Mouse (Mus musculus) thymus, adult 2 months (tissue): ENCODE data around the gene Gxylt2. TPM values are rescaled to one million over a fixed set of nuclear protein-coding genes. Genes with fewer than 3 reads are reported as not detected.

ENCODE experiments used
- DNase-seq: peaks from one replicate; pipeline ENCODE4 v3.0.0; 2021
- H3K27ac ChIP-seq: fragments of 200-500 bp; 2 replicates; pipeline ENCODE4 v1.5.1; 2012; ENCODE audit warnings: low read length, control low read depth; ENCODE audit not compliant: control insufficient read depth, insufficient read depth
- H3K27me3 ChIP-seq: fragments of 200-500 bp; 2 replicates; pipeline ENCODE4 v1.6.1; 2012; ENCODE audit warnings: mild to moderate bottlenecking, low read length, moderate library complexity, mixed read lengths; ENCODE audit not compliant: control insufficient read depth, insufficient read depth
- H3K36me3 ChIP-seq: fragments of 200-500 bp; 2 replicates; pipeline ENCODE4 v1.6.1; 2012; ENCODE audit warnings: mild to moderate bottlenecking, low read length, moderate library complexity; ENCODE audit not compliant: control insufficient read depth, insufficient read depth
- H3K4me1 ChIP-seq: fragments of 200-500 bp; replicated peaks from 2 replicates; pipeline ENCODE4 v1.6.1; 2012; ENCODE audit warnings: low read length; ENCODE audit not compliant: control insufficient read depth, insufficient read depth
- H3K4me3 ChIP-seq: fragments of 200-500 bp; 2 replicates; pipeline ENCODE4 v1.5.1; 2012; ENCODE audit warnings: mild to moderate bottlenecking, low read length, control low read depth, moderate library complexity; ENCODE audit not compliant: control insufficient read depth, insufficient read depth
- CTCF ChIP-seq: fragments of 200-500 bp; IDR thresholded peaks from 2 replicates; pipeline ENCODE4 v1.5.1; 2012; ENCODE audit warnings: mild to moderate bottlenecking, control low read depth, low read length, moderate library complexity, borderline replicate concordance; ENCODE audit not compliant: control insufficient read depth, poor library complexity, insufficient read depth; ENCODE audit errors: extremely low read depth
- POLR2A ChIP-seq: fragments of 200-500 bp; IDR thresholded peaks from 2 replicates; pipeline ENCODE4 v1.6.1; 2012; ENCODE audit warnings: mild to moderate bottlenecking, low read length, control low read depth, moderate library complexity; ENCODE audit not compliant: control insufficient read depth, poor library complexity, insufficient read depth; ENCODE audit errors: extremely low read depth
- WGBS: fragments of 180-500 bp; shearing (Covaris S2); methylation state at CpG from one replicate; pipeline ENCODE4 v1.1.7; 2018; 5-methylcytosine and 5-hydroxymethylcytosine counted together
- polyA plus RNA-seq: library from polyadenylated mRNA; depleted of rRNA; stranded (reverse); fragments of >200 nt; gene quantifications from 2 replicates; pipeline ENCODE4 v1.2.3, GENCODE M21; 2012

The Gxylt2 gene
- polyA plus RNA-seq, 1 experiment, result 0.82 TPM

- no peak for TF ChIP-seq POLR2A
- TF ChIP-seq CTCF, result no peak
- H3K27ac ChIP-seq, result no peak overlapping the region
- no peaks in the 10 kb centered on the region for H3K4me1 ChIP-seq
- H3K36me3 ChIP-seq, result no peaks in the 10 kb centered on the region
- DNase-seq, result no peak
- whole genome bisulfite sequencing, result 88% methylated on average over 3 of the region's 3 CpGs
- H3K27me3 ChIP-seq, result no peaks in the 10 kb centered on the region
- H3K4me3 ChIP-seq, result no peak overlapping the region
These were observed 107.2 kb downstream of the Gxylt2 start for GRCm38 (mm10) chr6:100811731-100812130.

GRCm38 (mm10) chr6:100821367-100821766 is 116.8 kb downstream of the Gxylt2 start:
- no peak overlapping the region for H3K4me3 ChIP-seq
- no peaks in the 10 kb centered on the region for H3K36me3 ChIP-seq
- H3K27ac ChIP-seq, result no peak overlapping the region
- 89% methylated on average over 2 of the region's 2 CpGs for whole genome bisulfite sequencing
- no peak for DNase-seq
- no peak for TF ChIP-seq CTCF
- no peak for TF ChIP-seq POLR2A
- H3K27me3 ChIP-seq, result no peaks in the 10 kb centered on the region
- H3K4me1 ChIP-seq, result no peaks in the 10 kb centered on the region

GRCm38 (mm10) chr6:100823356-100823755 is 118.8 kb downstream of the Gxylt2 start:
- H3K36me3 ChIP-seq, result no peaks in the 10 kb centered on the region
- H3K4me1 ChIP-seq, result no peaks in the 10 kb centered on the region
- 91% methylated on average over 1 of the region's 1 CpGs for WGBS
- no peak overlapping the region for H3K27ac ChIP-seq
- H3K4me3 ChIP-seq, result no peak overlapping the region
- TF ChIP-seq CTCF (no peak), POLR2A (no peak)
- DNase-seq, result no peak
- H3K27me3 ChIP-seq, result no peaks in the 10 kb centered on the region

- Histone ChIP-seq H3K27me3 (no peaks in the 10 kb centered on the region), H3K36me3 (no peaks in the 10 kb centered on the region), H3K4me3 (no peak overlapping the region), H3K4me1 (no peaks in the 10 kb centered on the region), H3K27ac (no peak overlapping the region)
- no peak for DNase-seq
- WGBS, result 79% methylated on average over 7 of the region's 7 CpGs
- TF ChIP-seq CTCF, result no peak
- TF ChIP-seq POLR2A, result no peak
These were observed 119.9 kb downstream of the Gxylt2 start for GRCm38 (mm10) chr6:100824381-100824965.

- H3K4me3 ChIP-seq, result no peak overlapping the region
- no peak overlapping the region for H3K27ac ChIP-seq
- TF ChIP-seq POLR2A, result no peak
- no peaks in the 10 kb centered on the region for H3K36me3 ChIP-seq
- WGBS, result 91% methylated on average over 6 of the region's 6 CpGs
- DNase-seq, result no peak
- H3K27me3 ChIP-seq, result no peaks in the 10 kb centered on the region
- no peaks in the 10 kb centered on the region for H3K4me1 ChIP-seq
These were observed 121.5 kb downstream of the Gxylt2 start for GRCm38 (mm10) chr6:100826046-100826445.

- 92% methylated on average over 7 of the region's 7 CpGs for WGBS
- DNase-seq, result no peak
- Histone ChIP-seq H3K27ac (no peak overlapping the region), H3K27me3 (no peaks in the 10 kb centered on the region), H3K36me3 (no peaks in the 10 kb centered on the region), H3K4me3 (no peak overlapping the region), H3K4me1 (peaks cover 2% of the 10 kb centered on the region; the same call in 1 of the 2 replicates)
- TF ChIP-seq CTCF, result no peak
- no peak for TF ChIP-seq POLR2A
These were observed 124.0 kb downstream of the Gxylt2 start for GRCm38 (mm10) chr6:100828565-100828964.

- no peak overlapping the region for H3K4me3 ChIP-seq
- no peaks in the 10 kb centered on the region for H3K36me3 ChIP-seq
- TF ChIP-seq POLR2A (no peak), CTCF (no peak)
- WGBS, result 95% methylated on average over 5 of the region's 5 CpGs
- H3K4me1 ChIP-seq, result peaks cover 4% of the 10 kb centered on the region
- no peak for DNase-seq
- no peak overlapping the region for H3K27ac ChIP-seq
- H3K27me3 ChIP-seq, result no peaks in the 10 kb centered on the region
These were observed 125.2 kb downstream of the Gxylt2 start for GRCm38 (mm10) chr6:100829770-100830169.
